Mouse (Mus musculus) ES-Bruce4 (cell line): ENCODE results near the gene Zfp202. TPM values are rescaled to one million over a fixed set of nuclear protein-coding genes. Genes with fewer than 3 reads are reported as not detected.
"Not testable (repeated sequence)": the region's sequence is repeated elsewhere in the genome, so short reads cannot be mapped to it uniquely, and the experiment has no call there.

Experiments
- H3K27ac ChIP-seq: 2 replicates; pipeline ENCODE4 v1.5.1; 2012; ENCODE audit warnings: low read length, inconsistent platforms; ENCODE audit not compliant: insufficient read depth
- H3K27me3 ChIP-seq: 2 replicates; pipeline ENCODE4 v1.6.1; 2012; ENCODE audit warnings: mild to moderate bottlenecking, low read length, inconsistent platforms; ENCODE audit not compliant: control insufficient read depth, poor library complexity, insufficient read depth, severe bottlenecking
- H3K36me3 ChIP-seq: 2 replicates; pipeline ENCODE4 v1.6.1; 2012; ENCODE audit warnings: inconsistent platforms, mild to moderate bottlenecking, low read length, moderate library complexity; ENCODE audit not compliant: control insufficient read depth, poor library complexity, insufficient read depth, severe bottlenecking
- H3K4me1 ChIP-seq: one replicate; pipeline ENCODE4 v1.8.1; 2011; ENCODE audit warnings: low read length; ENCODE audit not compliant: control insufficient read depth, insufficient read depth
- H3K4me3 ChIP-seq: 2 replicates; pipeline ENCODE4 v1.5.1; 2011; ENCODE audit warnings: low read depth, mild to moderate bottlenecking, low read length
- H3K9ac ChIP-seq: 2 replicates; pipeline ENCODE4 v1.6.1; 2012; ENCODE audit warnings: low read depth, mild to moderate bottlenecking, inconsistent platforms; ENCODE audit not compliant: poor library complexity, severe bottlenecking
- H3K9me3 ChIP-seq: replicated peaks from 2 replicates; pipeline ENCODE4 v1.6.1; 2012; ENCODE audit warnings: mild to moderate bottlenecking, low read length, inconsistent platforms; ENCODE audit not compliant: control insufficient read depth, poor library complexity, insufficient read depth, severe bottlenecking
- CTCF ChIP-seq: IDR thresholded peaks from one replicate; pipeline ENCODE4 v1.8.1; 2011; ENCODE audit warnings: low read depth, low read length
- EP300 ChIP-seq: IDR thresholded peaks from 2 replicates; pipeline ENCODE4 v1.6.1; 2011; ENCODE audit warnings: low read depth, low read length; ENCODE audit not compliant: insufficient read depth
- POLR2A ChIP-seq: IDR thresholded peaks from one replicate; pipeline ENCODE4 v1.8.1; 2011; ENCODE audit warnings: low read length; ENCODE audit not compliant: insufficient read depth
- polyA plus RNA-seq: library from polyadenylated mRNA; stranded (reverse); fragments of >200 nt; gene quantifications from 2 replicates; pipeline ENCODE4 v1.2.4, GENCODE M21; 2011; ENCODE audit warnings: low read depth; ENCODE audit not compliant: missing spikeins, insufficient read depth, insufficient read length

Zfp202 gene
- 2.5 and 2.6 TPM in 2 replicates for polyA plus RNA-seq

GRCm38 (mm10) chr9:40192098-40193038 lies at the start of gene Zfp202:
TSS of gene Zfp202 (plus strand) at chr9:40192316.
- Histone ChIP-seq H3K4me3 (peak within 1 kb of the TSS; percentile 59), H3K27me3 (no peaks in the 10 kb centered on the region), H3K27ac (peak within 1 kb of the TSS; percentile 33; the same call in 1 of the 2 replicates), H3K9ac (peak within 1 kb of the TSS; percentile 72), H3K36me3 (peaks cover 31% of the 10 kb centered on the region), H3K4me1 (no peaks in the 10 kb centered on the region), H3K9me3 (no peaks in the 10 kb centered on the region)
- TF ChIP-seq POLR2A (no peak), CTCF (peak; percentile 26), EP300 (no peak)

- TF ChIP-seq CTCF (no peak), POLR2A (no peak), EP300 (no peak)
- Histone ChIP-seq H3K4me3 (no peak overlapping the region), H3K27me3 (no peaks in the 10 kb centered on the region), H3K4me1 (no peaks in the 10 kb centered on the region), H3K27ac (no peak overlapping the region), H3K36me3 (no peaks in the 10 kb centered on the region), H3K9me3 (no peaks in the 10 kb centered on the region), H3K9ac (no peak overlapping the region)
These were observed 36.9 kb upstream of the Zfp202 start for GRCm38 (mm10) chr9:40155118-40155644.

GRCm38 (mm10) chr9:40166446-40166845 lies 25.7 kb upstream of the Zfp202 start:
- Histone ChIP-seq H3K4me1 (no peaks in the 10 kb centered on the region), H3K36me3 (no peaks in the 10 kb centered on the region; the same call in 1 of the 2 replicates), H3K4me3 (no peak overlapping the region), H3K9me3 (0 out of 2 replicates have a peak, but pooled peaks cover 2% of the 10 kb centered on the region), H3K9ac (no peak overlapping the region), H3K27ac (no peak overlapping the region), H3K27me3 (no peaks in the 10 kb centered on the region)
- no peak for TF ChIP-seq CTCF
- no peak for TF ChIP-seq POLR2A
- no peak for TF ChIP-seq EP300

GRCm38 (mm10) chr9:40177017-40177416 lies 15.1 kb upstream of the Zfp202 start:
- Histone ChIP-seq H3K4me3 (no peak overlapping the region), H3K9me3 (no peaks in the 10 kb centered on the region), H3K27me3 (no peaks in the 10 kb centered on the region), H3K27ac (no peak overlapping the region), H3K4me1 (no peaks in the 10 kb centered on the region), H3K9ac (no peak overlapping the region), H3K36me3 (peaks cover 6% of the 10 kb centered on the region)
- TF ChIP-seq POLR2A (no peak), EP300 (no peak), CTCF (no peak)

GRCm38 (mm10) chr9:40180620-40181019 lies 11.5 kb upstream of the Zfp202 start, which contains the start of gene Olfr986:
TSS of gene Olfr986 (plus strand) at chr9:40180920.
- Histone ChIP-seq H3K27me3 (no peaks in the 10 kb centered on the region), H3K36me3 (peaks cover 9% of the 10 kb centered on the region), H3K4me1 (no peaks in the 10 kb centered on the region), H3K9me3 (no peaks in the 10 kb centered on the region), H3K27ac (no peak within 1 kb of the TSS), H3K4me3 (no peak within 1 kb of the TSS), H3K9ac (no peak within 1 kb of the TSS)
- no peak for TF ChIP-seq POLR2A
- TF ChIP-seq EP300 = no peak
- TF ChIP-seq CTCF = no peak

- H3K4me1 ChIP-seq, H3K4me3 ChIP-seq, H3K9ac ChIP-seq, H3K27ac ChIP-seq, H3K27me3 ChIP-seq, H3K9me3 ChIP-seq, H3K36me3 ChIP-seq: not testable (repeated sequence)
These were observed 7.0 kb upstream of the Zfp202 start for GRCm38 (mm10) chr9:40185166-40185565.
